Mouse (Mus musculus): ENCODE results near the gene Cnih2. TPM values are rescaled to one million over a fixed set of nuclear protein-coding genes. Genes with fewer than 3 reads are reported as not detected.

Cnih2 gene
- total RNA-seq, 2 experiments from 2014 or later, result 5.0 to 5.1 TPM

- no peak for DNase-seq
Observed at GRCm38 (mm10) chr19:5045531-5045930, 52.8 kb downstream of the Cnih2 start.

Other genes starting within 250 kb of the Cnih2 start
- 100 to 1,000 TPM; 205 to 216 TPM for gene Ctsf, start 243.4 kb downstream of the Cnih2 start, total RNA-seq (2021)
- 10 to 100 TPM; 70.8 to 96.2 TPM for gene Actn3, start 220.6 kb downstream of the Cnih2 start, total RNA-seq (2021)
- 10 to 100 TPM; 12.5 to 13.9 TPM for gene Zdhhc24, start 219.9 kb downstream of the Cnih2 start, total RNA-seq (2021)
- gene Bbs1, start 191.9 kb downstream of the Cnih2 start, total RNA-seq (2021), result 10 to 100 TPM in 1 of 2 experiments, 1 to 10 TPM in 1; 7.4 to 10.3 TPM
- gene Dpp3, start 170.2 kb downstream of the Cnih2 start, total RNA-seq (2021), result 10 to 100 TPM; 74.1 to 83.4 TPM
- 1 to 10 TPM; 2.8 to 3.9 TPM for gene Peli3, start 155.4 kb downstream of the Cnih2 start, total RNA-seq (2021)
- gene Mrpl11, start 136.4 kb downstream of the Cnih2 start, total RNA-seq (2021), result 10 to 100 TPM; 72.0 to 75.1 TPM
- gene Npas4, start 108.2 kb downstream of the Cnih2 start, total RNA-seq (2021), result under 1 TPM; 0.15 to 0.24 TPM
- 1 to 10 TPM; 3.2 to 5.1 TPM for gene Slc29a2, start 74.7 kb downstream of the Cnih2 start, total RNA-seq (2021)
- 10 to 100 TPM; 28.7 to 35.7 TPM for gene B4gat1, start 59.7 kb downstream of the Cnih2 start, total RNA-seq (2021)
- gene AC124502.3, start 59.6 kb downstream of the Cnih2 start, total RNA-seq (2021), result 1 to 10 TPM; 1.8 to 2.8 TPM
- 10 to 100 TPM; 22.1 to 25.4 TPM for gene Brms1, start 57.2 kb downstream of the Cnih2 start, total RNA-seq (2021)
- 1 to 10 TPM; 1.7 to 3.7 TPM for gene Rin1, start 48.0 kb downstream of the Cnih2 start, total RNA-seq (2021)
- gene Cd248, start 30.4 kb downstream of the Cnih2 start, total RNA-seq (2021), result 10 to 100 TPM; 28.1 to 37.5 TPM
- 1 to 10 TPM; 2.4 to 3.2 TPM for gene Tmem151a, start 13.0 kb downstream of the Cnih2 start, total RNA-seq (2021)
- gene Yif1a, start 10.0 kb downstream of the Cnih2 start, total RNA-seq (2021), result 10 to 100 TPM; 88.3 to 96.8 TPM
- gene Rab1b, start 8.6 kb upstream of the Cnih2 start, total RNA-seq (2021), result 100 to 1,000 TPM; 179 to 197 TPM
- 10 to 100 TPM; 28.0 to 40.2 TPM for gene Klc2, start 20.0 kb upstream of the Cnih2 start, total RNA-seq (2021)
- gene Pacs1, start 174.6 kb upstream of the Cnih2 start, total RNA-seq (2021), result 10 to 100 TPM; 23.3 to 28.7 TPM
- gene Sf3b2, start 196.9 kb upstream of the Cnih2 start, total RNA-seq (2021), result 100 to 1,000 TPM; 149 to 167 TPM
- gene Gal3st3, start 199.8 kb upstream of the Cnih2 start, total RNA-seq (2021), result under 1 TPM; 0.27 to 0.51 TPM
- not detected for gene Catsper1, start 237.2 kb upstream of the Cnih2 start, total RNA-seq (2021)